Mouse (Mus musculus) adrenal gland, postnatal 14 days (tissue): ENCODE results near the gene Calr3. TPM values are rescaled to one million over a fixed set of nuclear protein-coding genes. Genes with fewer than 3 reads are reported as not detected.

Source experiments
- DNase-seq: peaks from one replicate; pipeline ENCODE4 v3.0.0; 2021; ENCODE audit warnings: mixed read lengths
- long read RNA-seq, 2 experiments: library from polyadenylated mRNA; stranded (forward); transcript quantifications; one replicate each; pipeline ENCODE4 v2.0.0; 2021
- total RNA-seq: library from RNA; stranded (reverse); gene quantifications from 2 replicates; pipeline ENCODE4 v1.2.3, GENCODE M21; 2021

The Calr3 gene
- 3.1 and 4.5 TPM in 2 replicates for total RNA-seq
- long read RNA-seq, experiment 1, partial matches to known transcripts: 1 of 6 reads
- long read RNA-seq, experiment 1, other reads (novel, unspliced or antisense): 1 of 6 reads
- long read RNA-seq, experiment 2, partial matches to known transcripts: 0 of 3 reads
- long read RNA-seq, experiment 2, other reads (novel, unspliced or antisense): 1 of 3 reads

DNA sequence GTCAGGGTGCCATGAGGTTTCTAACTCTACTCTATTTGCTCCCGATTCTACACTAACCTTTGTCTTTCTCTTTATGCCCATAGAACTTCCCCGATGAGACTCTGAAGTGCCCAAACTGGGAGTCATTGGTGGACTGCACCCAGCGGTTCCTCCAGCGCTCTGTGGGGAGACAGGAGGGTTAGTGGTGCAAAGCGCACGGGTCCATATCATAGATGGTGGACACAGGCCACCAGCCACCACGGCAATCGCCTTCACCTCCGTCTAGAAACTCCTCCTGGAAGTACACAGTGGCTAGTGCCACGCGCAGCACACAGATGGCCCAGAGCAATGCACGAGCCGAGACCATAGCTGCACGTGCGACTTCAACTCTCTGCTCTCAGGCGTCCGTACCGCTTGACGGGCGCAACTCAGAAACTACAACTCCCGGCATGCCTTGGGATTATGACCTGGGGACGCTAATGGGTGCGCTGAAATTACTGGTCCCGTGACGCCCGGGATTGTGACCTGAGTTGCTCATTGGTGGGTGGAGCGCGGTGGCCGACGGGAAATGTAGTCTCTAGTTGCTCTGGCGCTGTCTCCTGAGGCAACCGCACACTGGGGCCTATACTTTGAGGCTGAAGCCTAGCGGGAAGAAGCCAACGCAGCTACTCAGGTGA, at the start of gene Calr3, which contains the start of gene 1700030K09Rik:
Gene Calr3, minus strand, starts transcription at position 533 of the 656 bp plus-strand sequence.
Gene 1700030K09Rik, plus strand, starts transcription at position 543 of the 656 bp plus-strand sequence.
- DNase-seq: peak; percentile 99

- no peak for DNase-seq
These were observed 49.7 kb upstream of the Calr3 start for GRCm38 (mm10) chr8:72493381-72493780.

GRCm38 (mm10) chr8:72492622-72493081, 49.0 kb upstream of the Calr3 start:
- peak; percentile 100 for DNase-seq

DNA sequence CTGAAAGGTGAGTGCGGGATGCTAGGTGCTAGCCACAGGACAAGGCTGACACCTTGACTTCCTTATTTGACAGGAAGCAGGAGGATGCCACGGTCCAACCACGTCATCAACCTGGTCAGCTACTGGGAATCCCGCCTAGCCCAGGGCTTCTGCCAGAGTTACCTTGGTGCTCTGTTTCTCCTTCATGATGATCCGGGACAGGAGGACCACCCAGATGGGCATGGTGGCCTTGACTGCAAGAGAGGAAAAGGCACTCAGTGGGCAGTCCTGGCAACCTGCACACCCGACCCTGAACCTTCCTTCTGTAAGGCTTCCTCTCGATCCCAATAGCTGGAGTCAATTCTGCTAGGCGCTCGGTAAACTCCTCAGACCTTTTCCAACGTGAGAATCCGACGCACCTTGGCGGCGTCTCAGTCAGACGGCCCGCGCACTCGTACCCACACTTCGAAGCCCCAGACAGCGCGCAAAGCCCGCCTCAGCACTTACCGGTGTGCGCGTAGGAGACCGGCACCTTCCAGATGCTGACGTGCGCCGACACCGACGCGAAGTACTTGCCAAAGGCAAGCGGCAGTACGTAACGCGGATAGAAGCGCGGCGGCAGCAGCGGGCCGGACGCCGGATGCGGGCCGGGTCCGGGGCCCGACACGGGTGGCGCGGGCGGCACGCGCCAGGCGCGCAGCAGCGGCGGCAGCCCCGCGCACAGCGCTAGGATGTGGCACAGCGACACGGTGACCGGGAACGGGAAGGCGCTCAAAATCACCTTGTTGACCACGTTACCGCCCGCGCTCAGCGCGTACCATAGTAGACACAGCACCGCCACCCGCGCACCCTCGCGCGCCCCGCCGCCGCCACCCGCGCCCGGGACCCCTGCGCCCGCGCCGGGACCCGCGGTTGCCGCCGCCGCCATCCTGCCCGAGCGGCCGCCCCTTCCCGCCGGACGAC, 48.3 kb upstream of the Calr3 start, which contains the start of gene Slc35e1:
Gene Slc35e1, minus strand, starts transcription at position 935 of the 942 bp plus-strand sequence.
- DNase-seq: peak; percentile 55

DNA sequence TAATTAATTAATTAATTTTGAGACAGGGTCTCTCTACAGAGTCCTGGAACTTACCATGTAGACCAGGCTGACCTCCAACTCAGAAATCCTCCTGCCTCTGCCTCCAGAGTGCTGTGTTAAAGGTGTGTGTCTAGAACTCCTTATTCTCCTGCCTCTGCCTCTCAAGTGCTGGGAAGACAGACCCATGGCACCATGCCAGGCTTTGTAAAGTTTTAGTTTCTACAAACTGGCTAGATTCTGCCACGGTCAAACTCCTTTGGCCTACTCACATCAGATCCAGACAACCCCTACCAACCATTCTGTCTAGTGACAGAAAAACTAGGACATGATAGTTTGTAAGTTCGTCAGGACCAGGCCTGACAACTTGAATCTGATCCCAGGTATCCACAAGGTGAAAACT, 47.3 kb upstream of the Calr3 start:
- no peak for DNase-seq

DNA sequence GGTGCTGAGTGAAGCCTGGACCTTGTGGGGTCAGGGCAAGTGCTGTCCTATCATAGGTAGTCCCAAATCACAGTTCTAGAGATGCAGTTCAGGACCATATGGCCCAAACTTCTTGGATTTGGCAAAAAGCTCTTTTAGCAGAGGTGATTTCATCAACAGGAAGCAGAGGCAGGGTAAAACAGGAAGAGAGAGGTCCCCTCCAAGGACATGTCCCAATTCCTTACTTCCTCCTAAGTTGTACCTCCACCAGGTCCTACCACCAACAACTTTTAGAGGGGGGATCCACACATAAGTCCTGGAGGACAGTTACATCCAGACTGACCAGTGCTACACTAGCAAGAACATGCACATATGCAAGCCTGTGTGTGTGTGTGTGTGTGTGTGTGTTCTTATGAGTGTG, 43.3 kb upstream of the Calr3 start:
- DNase-seq: no peak

DNA sequence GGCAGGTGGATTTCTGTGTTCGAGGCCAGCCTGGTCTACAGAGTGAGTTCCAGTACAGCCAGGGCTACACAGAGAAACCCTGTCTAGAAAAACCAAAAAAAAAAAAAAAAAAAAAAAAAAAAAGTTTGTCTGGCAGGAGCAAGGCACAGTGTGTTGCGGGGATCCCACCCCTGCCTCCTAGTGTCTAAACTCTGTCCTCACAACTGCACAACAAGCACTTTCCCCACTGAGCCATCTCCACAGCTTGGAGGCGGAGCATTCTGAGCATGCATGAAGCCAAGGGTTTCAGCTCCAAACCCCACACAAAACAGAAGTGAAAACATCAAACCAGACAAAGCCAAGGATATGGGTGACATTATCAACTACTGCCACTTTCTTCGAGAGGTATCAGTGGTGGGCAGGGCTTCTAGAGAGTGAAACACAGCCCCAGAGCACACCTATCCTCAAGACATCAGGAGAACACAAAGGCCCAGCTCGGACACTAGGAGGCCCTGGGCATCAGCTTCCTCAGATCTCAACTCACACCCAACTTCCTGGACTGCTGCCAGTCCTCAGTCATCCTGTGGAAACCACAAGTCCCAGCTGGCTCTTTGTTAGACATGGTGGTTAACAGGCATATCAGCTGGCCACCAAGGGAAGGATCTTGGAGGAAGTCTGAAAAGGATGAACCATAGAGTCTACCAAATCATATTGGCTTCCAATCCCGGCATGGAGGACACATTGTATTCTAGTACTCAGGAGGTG, 42.0 kb upstream of the Calr3 start:
- peak; percentile 35 for DNase-seq

- peak; percentile 98 for DNase-seq
These were observed 31.3 kb upstream of the Calr3 start, which contains the start of gene Cherp for GRCm38 (mm10) chr8:72474826-72475546. Cherp (minus strand) TSS chr8:72475226.

GRCm38 (mm10) chr8:72470684-72471083, 27.0 kb upstream of the Calr3 start:
- peak; percentile 26 for DNase-seq

- DNase-seq: no peak
These were observed 26.3 kb upstream of the Calr3 start for GRCm38 (mm10) chr8:72469984-72470383.

GRCm38 (mm10) chr8:72469243-72469642, 25.6 kb upstream of the Calr3 start:
- DNase-seq: no peak

GRCm38 (mm10) chr8:72464211-72464610, 20.5 kb upstream of the Calr3 start:
- DNase-seq: no peak

DNA sequence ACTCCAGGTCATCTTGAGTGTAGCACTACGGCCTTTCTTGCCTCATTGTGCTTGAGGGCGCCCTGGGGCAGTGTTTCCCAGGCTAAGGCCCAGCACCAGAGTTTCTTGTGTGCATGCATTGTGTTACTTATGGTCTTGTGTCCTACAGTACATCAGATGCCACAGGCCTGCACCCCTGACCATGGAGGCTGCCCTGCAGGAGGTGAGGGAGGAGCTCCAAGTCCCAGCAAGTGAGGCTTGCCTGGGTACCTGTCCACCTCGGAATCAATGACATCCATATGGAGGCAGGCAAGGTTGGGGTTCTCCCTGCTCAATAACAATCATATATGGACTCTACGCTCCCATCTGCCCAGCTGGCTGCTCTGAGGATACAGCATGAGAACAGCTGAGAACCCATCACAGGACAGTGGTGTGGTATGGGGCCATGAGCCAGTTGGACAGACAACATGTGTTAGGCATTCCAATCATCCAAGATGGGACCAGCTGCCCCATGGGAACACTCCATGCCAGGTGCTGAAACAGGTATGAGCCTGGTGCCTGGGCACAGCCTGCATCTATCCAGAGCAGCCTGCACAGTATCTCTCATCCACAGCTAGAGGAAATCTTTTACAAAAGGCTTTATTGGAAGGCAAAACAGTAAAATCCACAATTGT, 16.3 kb upstream of the Calr3 start:
- no peak for DNase-seq

DNA sequence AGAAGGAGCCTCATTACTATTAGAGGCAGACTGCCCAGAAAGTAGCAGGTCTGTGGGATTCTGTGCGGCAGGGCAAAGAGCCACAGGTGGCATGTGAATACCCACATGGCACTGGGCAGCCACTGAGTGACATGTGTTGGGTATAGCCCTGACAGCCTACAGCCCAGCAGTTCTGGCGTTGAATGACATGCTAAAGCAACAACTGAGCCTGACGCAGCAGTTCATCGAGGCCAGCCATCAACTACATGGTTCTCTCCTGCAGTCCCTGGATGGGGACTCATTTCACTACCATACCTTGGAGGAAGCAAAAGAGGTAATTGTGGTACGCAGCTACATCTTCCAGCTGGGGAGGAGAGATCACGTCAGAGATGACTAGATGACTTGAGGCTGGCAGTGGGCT, 14.8 kb upstream of the Calr3 start:
- no peak for DNase-seq

DNA sequence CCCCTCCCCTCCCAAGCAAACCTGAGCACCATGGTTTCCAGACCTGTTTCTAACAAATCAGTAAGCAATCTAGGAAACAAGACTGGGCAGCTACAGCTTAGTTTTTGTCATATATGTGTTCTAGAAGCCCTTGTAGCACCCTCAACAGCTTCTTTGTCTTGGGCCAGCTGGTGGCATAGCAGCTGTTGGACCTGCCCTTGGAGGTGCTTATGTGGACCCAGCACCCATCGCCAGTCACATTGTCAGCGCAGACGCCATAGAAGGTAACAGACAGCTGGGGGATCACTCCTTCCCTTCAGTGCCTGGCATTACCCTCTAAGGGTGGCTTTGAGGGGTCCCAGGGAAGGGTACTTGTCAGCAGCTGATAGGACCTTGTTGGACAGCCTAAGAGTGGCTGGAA, 14.1 kb upstream of the Calr3 start:
- DNase-seq: no peak

DNA sequence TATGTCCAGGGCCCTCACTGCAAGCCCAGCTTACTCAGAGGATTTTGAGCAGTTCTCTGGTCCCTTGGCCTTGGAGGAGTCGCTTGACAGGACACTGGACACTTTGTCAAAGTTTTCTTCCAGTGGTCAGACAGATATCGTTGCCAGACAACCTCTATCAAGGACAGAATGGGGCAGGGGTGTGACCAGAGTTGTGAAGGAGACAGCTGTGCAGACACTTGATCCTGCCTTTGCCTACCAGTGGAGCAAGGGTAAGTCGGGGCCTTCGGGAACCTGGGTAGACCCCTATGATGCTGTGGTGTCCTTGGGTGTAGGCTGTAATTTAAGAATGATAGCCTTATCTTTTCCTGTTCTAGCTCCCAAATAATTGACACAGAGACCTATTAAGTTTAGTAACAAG, 11.6 kb upstream of the Calr3 start:
- peak; percentile 27 for DNase-seq

DNA sequence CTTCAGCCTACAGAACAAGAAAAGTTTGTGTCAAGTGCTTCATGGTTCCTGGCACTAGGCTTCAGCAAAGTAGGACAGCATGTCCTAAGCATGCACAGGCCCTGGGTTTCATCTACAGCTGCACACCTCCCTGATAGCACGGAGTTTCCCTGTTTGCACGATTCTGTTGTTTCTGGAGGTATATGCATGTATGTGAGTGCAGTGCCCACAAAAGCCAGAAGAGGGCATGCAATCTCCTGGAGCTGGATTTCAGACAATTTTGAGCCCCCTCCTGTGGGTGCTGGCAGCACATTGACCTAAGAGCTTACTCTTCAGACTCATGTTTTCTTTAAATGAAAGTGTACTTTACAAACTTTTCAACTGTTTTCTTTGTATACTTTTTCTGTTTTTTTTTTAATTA, 10.2 kb upstream of the Calr3 start:
- no peak for DNase-seq

GRCm38 (mm10) chr8:72451516-72451915, 7.8 kb upstream of the Calr3 start:
- no peak for DNase-seq

DNA sequence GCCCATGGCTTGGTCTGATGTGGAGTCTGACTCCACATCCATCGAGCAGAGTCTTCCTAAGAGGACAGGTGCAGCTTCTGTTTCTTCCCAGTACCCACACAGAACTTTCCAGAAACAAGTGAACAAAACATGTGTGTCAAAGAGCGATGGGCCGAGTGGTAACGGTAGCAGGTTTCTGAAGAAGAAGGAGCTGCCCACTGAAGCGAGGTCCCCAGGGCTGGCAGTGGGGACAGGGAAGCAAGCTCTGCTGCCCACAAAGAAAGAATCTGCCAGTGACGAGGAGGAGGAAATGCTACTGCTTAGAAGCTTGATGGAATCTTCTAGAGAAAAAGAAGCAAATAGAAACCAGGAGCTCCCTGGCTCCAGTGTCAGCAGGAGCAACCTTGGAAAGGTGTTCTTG, 1.4 kb upstream of the Calr3 start:
- DNase-seq: no peak

DNA sequence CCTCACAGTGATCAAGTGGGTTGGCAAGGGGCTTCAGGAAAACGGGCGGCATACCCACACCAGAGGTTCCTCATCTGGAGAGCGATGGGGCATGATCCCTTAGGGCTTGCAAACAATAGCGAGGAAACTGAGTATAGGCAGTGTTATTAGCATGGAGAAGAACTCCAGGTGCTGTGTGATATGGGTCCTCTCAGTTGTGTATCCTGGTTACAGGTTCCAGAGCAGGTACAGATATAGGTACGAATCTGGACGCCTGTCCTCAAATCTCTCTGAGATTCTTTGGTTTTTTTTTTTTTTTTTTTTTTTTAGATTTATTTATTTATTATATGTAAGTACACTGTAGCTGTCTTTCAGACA, 302 bp upstream of the Calr3 start:
- DNase-seq: no peak
